Mouse (Mus musculus): ENCODE measurements at regions not wholly inside any gene's neighbourhood (a gene's known extent, or its start where the extent isn't known, plus 50 kb on each side); places are given as distances from the start of the nearest gene placed in this dataset.

- no peak for DNase-seq
Observed at GRCm38 (mm10) chr13:71001278-71001677, 159.7 kb upstream of the Adamts16 start.

- no peak for DNase-seq
Observed at GRCm38 (mm10) chr13:71000422-71001008, 158.9 kb upstream of the Adamts16 start.

GRCm38 (mm10) chr13:70993522-70993921 lies 151.9 kb upstream of the Adamts16 start:
- no peak for DNase-seq

- DNase-seq: no peak
Observed at GRCm38 (mm10) chr13:70989999-70990645, 148.5 kb upstream of the Adamts16 start.

GRCm38 (mm10) chr13:70979344-70979743 lies 137.7 kb upstream of the Adamts16 start:
- DNase-seq: no peak

- no peak for DNase-seq
Observed at GRCm38 (mm10) chr13:70978547-70979307, 137.1 kb upstream of the Adamts16 start.

GRCm38 (mm10) chr13:70969596-70969995 lies 128.0 kb upstream of the Adamts16 start:
- no peak for DNase-seq

- DNase-seq: no peak
Observed at GRCm38 (mm10) chr13:70967781-70968180, 126.2 kb upstream of the Adamts16 start.

- DNase-seq: no peak
Observed at GRCm38 (mm10) chr13:70963384-70963783, 121.8 kb upstream of the Adamts16 start.

GRCm38 (mm10) chr13:70934309-70935037 lies 92.9 kb upstream of the Adamts16 start:
- no peak for DNase-seq

- DNase-seq: no peak
Observed at GRCm38 (mm10) chr13:70913834-70914233, 72.2 kb upstream of the Adamts16 start.

- DNase-seq: no peak
Observed at GRCm38 (mm10) chr13:70910934-70911333, 69.3 kb upstream of the Adamts16 start.

GRCm38 (mm10) chr13:70904834-70905233 lies 63.2 kb upstream of the Adamts16 start:
- no peak for DNase-seq

GRCm38 (mm10) chr13:70903831-70904230 lies 62.2 kb upstream of the Adamts16 start:
- no peak for DNase-seq

- DNase-seq: no peak
Observed at GRCm38 (mm10) chr13:70903150-70903549, 61.5 kb upstream of the Adamts16 start.

GRCm38 (mm10) chr13:70902727-70903126 lies 61.1 kb upstream of the Adamts16 start:
- no peak for DNase-seq

- no peak for DNase-seq
Observed at GRCm38 (mm10) chr13:70891634-70892033, 50.0 kb upstream of the Adamts16 start.

Small RNA genes in the stretch of these regions (microRNA-seq; reads per million reads assigned to microRNA genes)
- gene Mir466f-4 (ENCODE audit: borderline replicate concordance in 2 of 2): 0 reads per million in 2 experiments

All from gastrocnemius, postnatal 25 days (tissue).